Mouse (Mus musculus) limb, embryonic 12.5 days (tissue): ENCODE data around the gene Itm2c. TPM values are rescaled to one million over a fixed set of nuclear protein-coding genes. Genes with fewer than 3 reads are reported as not detected.

ENCODE experiments used
- ATAC-seq: fragments of 200-750 bp; cut with Nextera tagmentation; 2 replicates; pipeline ENCODE4 v1.8.0; 2017; ENCODE audit warnings: low read depth, moderate TSS enrichment; ENCODE audit not compliant: insufficient number of reproducible peaks, insufficient read depth, low FRiP score, low TSS enrichment
- H3K27ac ChIP-seq: fragments of 300-500 bp; sonication (generic); 2 replicates; pipeline ENCODE4 v1.5.1; 2016; ENCODE audit warnings: mild to moderate bottlenecking, moderate library complexity
- H3K27me3 ChIP-seq: fragments of 300-500 bp; sonication (generic); 2 replicates; pipeline ENCODE4 v1.6.1; 2016; ENCODE audit warnings: mild to moderate bottlenecking, moderate library complexity
- H3K36me3 ChIP-seq: fragments of 300-500 bp; sonication (generic); 2 replicates; pipeline ENCODE4 v1.6.1; 2016; ENCODE audit warnings: mild to moderate bottlenecking, moderate library complexity
- H3K4me1 ChIP-seq: fragments of 300-500 bp; sonication (generic); replicated peaks from 2 replicates; pipeline ENCODE4 v1.6.1; 2016
- H3K4me2 ChIP-seq: fragments of 300-500 bp; sonication (generic); 2 replicates; pipeline ENCODE4 v1.6.1; 2016; ENCODE audit warnings: mild to moderate bottlenecking, moderate library complexity
- H3K4me3 ChIP-seq: fragments of 300-500 bp; sonication (generic); replicated peaks from 2 replicates; pipeline ENCODE4 v1.5.1; 2016; ENCODE audit warnings: mild to moderate bottlenecking
- H3K9ac ChIP-seq: fragments of 300-500 bp; sonication (generic); replicated peaks from 2 replicates; pipeline ENCODE4 v1.6.1; 2016; ENCODE audit warnings: mild to moderate bottlenecking, moderate library complexity
- H3K9me3 ChIP-seq: fragments of 300-500 bp; sonication (generic); 2 replicates; pipeline ENCODE4 v1.6.1; 2016; ENCODE audit warnings: mild to moderate bottlenecking, moderate library complexity
- WGBS: fragments of 180-500 bp; shearing (Covaris S2); methylation state at CpG from one replicate; pipeline ENCODE4 v1.1.7; 2016; 5-methylcytosine and 5-hydroxymethylcytosine counted together
- polyA plus RNA-seq: library from polyadenylated mRNA; unstranded; fragments of >200 nt; fragmentation: Nextera tagmentation; extraction: Ambion mirVana; gene quantifications from 2 replicates; pipeline ENCODE4 v1.2.1, GENCODE M21; 2016

The Itm2c gene
- polyA plus RNA-seq, 1 experiment from 2014 or later, result 214 TPM

DNA sequence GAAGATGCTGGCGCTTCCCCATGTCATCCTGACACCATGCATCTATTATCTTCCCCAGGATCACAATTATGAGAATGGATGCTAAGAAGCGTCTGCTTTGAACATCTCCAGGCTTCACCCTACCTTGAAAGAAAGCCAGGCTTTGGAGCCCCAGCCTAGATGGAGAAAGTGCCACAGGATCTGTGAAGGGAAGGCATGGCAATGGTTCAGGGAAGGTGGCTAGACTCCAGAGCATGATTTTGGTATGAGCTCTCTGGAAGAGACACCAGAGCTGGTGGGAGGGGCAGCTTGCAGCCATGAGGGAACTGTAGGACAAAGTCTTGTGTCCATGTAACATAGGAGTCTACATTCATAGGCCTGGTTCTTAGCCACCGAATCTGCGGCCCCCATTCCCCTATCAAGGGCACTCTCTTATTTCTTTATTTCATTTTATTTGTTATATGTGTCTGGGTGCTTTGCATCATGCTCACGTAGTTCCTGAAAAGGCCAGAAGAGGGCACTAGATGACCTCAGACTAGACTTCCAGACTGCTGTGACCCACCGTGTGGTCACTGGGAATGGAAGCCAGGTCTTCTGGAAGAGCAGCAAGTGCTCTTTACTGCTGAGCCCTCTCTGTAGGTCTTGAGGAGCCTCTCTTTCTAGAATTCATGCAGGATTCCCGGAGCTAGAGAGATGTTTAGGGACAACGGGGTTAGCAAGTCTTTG lies 41.2 kb downstream of the Itm2c start:
- no peak for ATAC-seq
- H3K4me1 ChIP-seq, result peaks cover 18% of the 10 kb centered on the region
- H3K36me3 ChIP-seq, result no peaks in the 10 kb centered on the region
- H3K9ac ChIP-seq, result no peak overlapping the region
- H3K4me3 ChIP-seq, result no peak overlapping the region
- no peaks in the 10 kb centered on the region for H3K9me3 ChIP-seq
- WGBS, result 53% methylated on average over 8 of the region's 8 CpGs
- no peak overlapping the region for H3K27ac ChIP-seq
- H3K27me3 ChIP-seq, result no peaks in the 10 kb centered on the region
- no peak overlapping the region for H3K4me2 ChIP-seq

DNA sequence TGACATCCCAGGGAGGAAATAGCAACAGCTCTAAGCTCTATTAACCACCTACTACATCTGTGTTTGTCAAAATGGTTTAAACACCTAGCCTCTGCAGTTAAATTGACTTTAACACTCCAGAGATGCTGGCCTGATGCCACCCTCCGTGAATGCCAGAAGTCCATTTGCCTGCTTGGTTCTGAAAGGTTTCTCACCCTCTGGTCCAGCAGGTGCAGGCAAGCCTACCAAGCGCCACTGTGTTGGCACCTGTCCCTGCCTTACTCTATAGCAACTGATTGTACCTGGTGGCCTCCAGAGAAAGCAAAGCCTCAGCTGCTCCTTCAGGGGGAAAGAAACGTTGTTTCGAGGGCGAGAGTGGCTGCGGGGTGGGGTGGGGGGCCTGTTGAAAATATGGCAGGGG lies 42.2 kb downstream of the Itm2c start:
- peaks cover 18% of the 10 kb centered on the region for H3K4me1 ChIP-seq
- H3K27ac ChIP-seq, result no peak overlapping the region
- 75% methylated on average over 6 of the region's 6 CpGs for WGBS

DNA sequence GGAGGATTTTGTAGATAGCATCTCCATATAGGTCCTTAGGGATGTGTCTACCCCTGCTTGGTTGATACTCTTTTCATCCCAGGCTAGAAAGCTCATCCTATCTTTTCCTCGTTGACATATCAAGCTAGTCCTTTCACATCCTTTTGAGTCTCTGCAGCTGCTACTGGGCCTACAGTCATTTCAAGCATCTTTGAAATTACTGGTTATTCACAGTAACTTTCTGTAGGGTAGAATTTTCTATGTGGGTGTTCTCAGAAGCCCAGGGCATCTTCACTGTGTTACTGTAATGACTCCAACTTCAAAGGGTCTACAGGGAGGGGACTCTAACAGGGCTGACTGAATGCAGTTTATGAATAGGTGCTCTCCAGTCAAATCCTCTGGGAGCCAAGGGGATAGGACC lies 43.2 kb downstream of the Itm2c start:
- no peak overlapping the region for H3K4me2 ChIP-seq
- ATAC-seq, result no peak
- peaks cover 18% of the 10 kb centered on the region for H3K4me1 ChIP-seq
- H3K9me3 ChIP-seq, result no peaks in the 10 kb centered on the region
- no peak overlapping the region for H3K4me3 ChIP-seq
- H3K9ac ChIP-seq, result no peak overlapping the region
- no peaks in the 10 kb centered on the region for H3K36me3 ChIP-seq
- no peak overlapping the region for H3K27ac ChIP-seq
- 71% methylated on average over 1 of the region's 1 CpGs for WGBS
- H3K27me3 ChIP-seq, result no peaks in the 10 kb centered on the region

More for the DNA sequence above, 42.2 kb downstream of the Itm2c start:
- H3K9ac ChIP-seq, result no peak overlapping the region
- H3K27me3 ChIP-seq, result no peaks in the 10 kb centered on the region
- H3K4me2 ChIP-seq, result no peak overlapping the region
- H3K9me3 ChIP-seq, result no peaks in the 10 kb centered on the region
- no peaks in the 10 kb centered on the region for H3K36me3 ChIP-seq
- no peak overlapping the region for H3K4me3 ChIP-seq
- ATAC-seq, result no peak

DNA sequence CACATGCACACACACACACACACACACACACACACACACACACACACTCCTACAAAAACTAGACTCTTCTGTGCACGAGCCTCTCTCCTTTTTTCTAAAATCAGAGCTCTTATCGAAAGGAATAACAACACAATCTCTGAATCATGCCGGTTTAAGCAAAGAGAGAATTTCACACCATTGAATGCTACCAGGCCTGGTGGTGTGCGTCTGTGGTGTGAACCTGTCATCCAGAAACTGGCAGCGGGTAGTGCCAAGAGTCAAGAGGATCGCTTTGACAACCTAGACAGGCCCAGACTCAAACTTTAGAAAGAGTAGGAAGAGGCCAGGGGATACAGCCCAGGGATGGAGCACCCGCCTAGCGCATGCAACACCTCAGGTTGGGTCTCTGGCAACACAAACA lies 48.2 kb downstream of the Itm2c start:
- H3K4me2 ChIP-seq, result no peak overlapping the region
- no peaks in the 10 kb centered on the region for H3K4me1 ChIP-seq
- H3K27me3 ChIP-seq, result no peaks in the 10 kb centered on the region
- WGBS, result 82% methylated on average over 8 of the region's 8 CpGs
- no peak overlapping the region for H3K4me3 ChIP-seq
- no peak overlapping the region for H3K9ac ChIP-seq
- no peaks in the 10 kb centered on the region for H3K36me3 ChIP-seq
- no peak overlapping the region for H3K27ac ChIP-seq
- no peak for ATAC-seq
- H3K9me3 ChIP-seq, result peaks cover 4% of the 10 kb centered on the region; the same call in 1 of the 2 replicates

DNA sequence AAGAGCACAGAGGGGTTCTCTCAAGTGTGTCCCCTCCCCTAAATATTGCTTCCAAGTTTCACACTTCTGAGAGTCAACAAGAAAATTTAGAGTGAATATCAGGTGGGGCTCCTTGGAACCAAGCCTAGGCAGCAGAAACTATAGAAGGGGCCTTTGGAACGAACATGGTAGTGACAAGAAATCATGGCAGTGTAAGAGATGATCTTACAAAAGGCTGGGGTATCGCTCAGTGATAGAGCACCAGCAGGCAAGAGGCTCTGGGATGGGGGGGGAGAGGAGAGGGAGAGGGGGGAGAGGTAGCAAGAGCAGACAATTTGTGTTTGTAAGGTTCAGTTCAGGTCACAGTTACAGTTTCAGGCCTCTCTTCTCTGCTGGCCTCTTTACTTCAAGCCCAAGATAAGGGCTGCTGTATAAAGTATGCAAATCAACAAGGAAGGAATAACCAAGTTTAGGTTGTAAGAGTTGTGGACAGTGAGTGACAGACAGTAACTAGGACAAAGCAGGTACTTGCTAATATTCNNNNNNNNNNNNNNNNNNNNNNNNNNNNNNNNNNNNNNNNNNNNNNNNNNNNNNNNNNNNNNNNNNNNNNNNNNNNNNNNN lies 55.1 kb downstream of the Itm2c start:
- Histone ChIP-seq H3K4me2 (no peak overlapping the region), H3K4me1 (no peaks in the 10 kb centered on the region), H3K27ac (no peak overlapping the region), H3K4me3 (no peak overlapping the region), H3K36me3 (no peaks in the 10 kb centered on the region), H3K9me3 (peaks cover 4% of the 10 kb centered on the region; the same call in 1 of the 2 replicates), H3K27me3 (no peaks in the 10 kb centered on the region), H3K9ac (no peak overlapping the region)
- no peak for ATAC-seq
- WGBS, result 80% methylated on average over 2 of the region's 2 CpGs

DNA sequence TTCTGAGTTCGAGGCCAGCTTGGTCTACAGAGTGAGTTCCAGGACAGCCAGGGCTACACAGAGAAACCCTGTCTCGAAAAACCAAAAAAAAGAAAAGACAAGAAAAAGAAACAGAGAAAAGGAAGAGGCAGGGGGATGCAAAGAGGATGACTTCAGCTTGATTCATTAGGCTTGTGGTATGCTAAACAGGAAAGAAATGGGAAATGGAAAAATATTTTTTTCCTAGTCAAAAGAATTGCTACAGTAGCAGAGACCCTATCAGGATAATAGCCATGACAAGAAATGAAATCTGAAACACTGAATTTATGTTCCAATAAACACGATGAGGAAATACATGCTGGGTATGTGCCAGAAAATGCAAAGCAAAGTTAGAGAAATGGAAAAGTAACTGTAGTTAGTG lies 61.1 kb downstream of the Itm2c start:
- H3K9ac ChIP-seq, result no peak overlapping the region
- H3K36me3 ChIP-seq, result no peaks in the 10 kb centered on the region
- H3K4me3 ChIP-seq, result no peak overlapping the region
- H3K4me1 ChIP-seq, result no peaks in the 10 kb centered on the region; the same call in 1 of the 2 replicates
- WGBS, result 76% methylated on average over 3 of the region's 3 CpGs
- ATAC-seq, result no peak
- 0 out of 2 replicates have a peak, but pooled peaks cover 3% of the 10 kb centered on the region for H3K27me3 ChIP-seq
- no peak overlapping the region for H3K4me2 ChIP-seq
- H3K9me3 ChIP-seq, result no peaks in the 10 kb centered on the region
- no peak overlapping the region for H3K27ac ChIP-seq

DNA sequence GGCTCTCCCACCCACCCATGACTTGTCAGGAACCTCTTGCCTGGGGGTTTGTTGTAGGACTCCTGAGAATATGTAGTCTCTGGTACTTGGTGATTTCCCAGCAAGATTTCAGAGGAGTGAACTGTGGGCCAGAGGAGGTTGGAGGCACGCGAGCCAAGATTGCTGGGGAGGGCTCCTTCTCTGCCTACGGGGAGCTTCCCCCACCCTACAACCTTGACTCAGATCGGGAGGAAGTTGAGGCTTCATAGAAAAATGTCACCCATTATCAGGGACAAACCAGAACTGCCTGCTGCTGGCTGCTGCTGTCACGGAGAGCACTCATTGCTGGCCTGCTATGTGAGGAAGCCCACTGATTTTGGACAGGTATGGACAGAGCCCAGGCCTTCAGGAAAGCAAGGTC lies 63.2 kb downstream of the Itm2c start:
- no peak for ATAC-seq
- Histone ChIP-seq H3K4me3 (no peak overlapping the region), H3K36me3 (no peaks in the 10 kb centered on the region), H3K27me3 (0 out of 2 replicates have a peak, but pooled peaks cover 5% of the 10 kb centered on the region), H3K27ac (no peak overlapping the region), H3K9ac (no peak overlapping the region), H3K4me2 (no peak overlapping the region), H3K4me1 (no peaks in the 10 kb centered on the region; the same call in 1 of the 2 replicates), H3K9me3 (no peaks in the 10 kb centered on the region)
- 85% methylated on average over 5 of the region's 5 CpGs for WGBS

DNA sequence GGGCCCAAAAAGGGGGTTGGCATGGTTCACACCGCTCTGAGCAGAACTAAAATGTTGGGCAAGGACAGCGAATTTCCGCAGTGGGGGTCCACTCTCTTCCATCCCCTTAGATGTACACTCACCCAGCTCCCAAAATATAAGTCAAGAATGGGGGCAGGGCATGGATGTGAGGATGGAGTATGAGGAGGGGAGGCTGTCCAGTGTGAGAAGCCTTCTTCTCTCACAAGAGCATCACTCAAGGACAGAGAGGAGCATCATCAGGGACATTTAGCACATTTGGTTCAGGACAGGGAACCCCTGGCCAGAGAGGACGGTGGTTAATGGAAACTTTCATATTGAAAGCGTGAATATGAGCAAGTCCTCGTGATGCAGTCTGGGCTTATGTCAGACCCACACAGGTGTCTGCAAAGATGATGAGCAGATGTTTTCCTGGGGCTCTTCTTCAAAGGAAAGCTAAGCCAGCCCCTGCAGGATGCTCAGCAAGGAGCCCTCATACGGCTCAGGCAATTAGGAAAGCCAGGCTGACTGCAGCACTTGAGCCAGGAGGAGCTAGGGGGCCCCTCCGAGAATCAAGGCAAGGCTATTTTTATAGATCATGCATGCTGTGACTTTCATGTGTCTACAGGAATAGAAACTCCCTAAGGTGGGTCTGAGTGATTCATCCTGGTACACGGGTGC lies 64.0 kb downstream of the Itm2c start:
- no peak overlapping the region for H3K4me3 ChIP-seq
- 0 out of 2 replicates have a peak, but pooled peaks cover 5% of the 10 kb centered on the region for H3K27me3 ChIP-seq
- no peak overlapping the region for H3K9ac ChIP-seq
- no peaks in the 10 kb centered on the region for H3K9me3 ChIP-seq
- H3K36me3 ChIP-seq, result no peaks in the 10 kb centered on the region
- no peak for ATAC-seq
- no peak overlapping the region for H3K4me2 ChIP-seq
- H3K27ac ChIP-seq, result no peak overlapping the region
- H3K4me1 ChIP-seq, result no peaks in the 10 kb centered on the region; the same call in 1 of the 2 replicates
- WGBS, result 51% methylated on average over 9 of the region's 9 CpGs

Other genes starting within 250 kb of the Itm2c start
- gene Sp100, start 244.3 kb upstream of the Itm2c start, polyA plus RNA-seq, result 0.43 and 0.70 TPM in 2 replicates
- gene A630001G21Rik, start 115.6 kb upstream of the Itm2c start, polyA plus RNA-seq, result 1.0 and 1.2 TPM in 2 replicates
- gene Cab39, start 100.8 kb upstream of the Itm2c start, polyA plus RNA-seq, result 42.5 and 46.3 TPM in 2 replicates
- gene 4933407L21Rik, start 34.2 kb downstream of the Itm2c start, polyA plus RNA-seq, result 0.17 TPM in 1 of 2 replicates, not detected in the other
- gene Gpr55, start 66.7 kb downstream of the Itm2c start, polyA plus RNA-seq, result not detected in 2 replicates
- gene Spata3, start 122.5 kb downstream of the Itm2c start, polyA plus RNA-seq, result not detected in 2 replicates
- gene 2810459M11Rik, start 151.6 kb downstream of the Itm2c start, polyA plus RNA-seq, result 0.12 and 0.35 TPM in 2 replicates
- 193 and 202 TPM in 2 replicates for gene Psmd1, start 170.1 kb downstream of the Itm2c start, polyA plus RNA-seq
- 0.46 and 0.93 TPM in 2 replicates for gene Htr2b, start 217.7 kb downstream of the Itm2c start, polyA plus RNA-seq
- 0.55 and 0.96 TPM in 2 replicates for gene Gm21972, start 239.4 kb downstream of the Itm2c start, polyA plus RNA-seq